Mouse (Mus musculus) bone marrow, adult 2 months (tissue): ENCODE data around the gene 1700008O03Rik. TPM values are rescaled to one million over a fixed set of nuclear protein-coding genes. Genes with fewer than 3 reads are reported as not detected.
A peak's percentile ranks its signal among the peaks of the same experiment; 100 is the strongest.

Experiments used
- H3K27ac ChIP-seq: fragments of 200-500 bp; 2 replicates; pipeline ENCODE4 v1.5.1; 2012; ENCODE audit warnings: low read depth, mild to moderate bottlenecking, control low read depth, inconsistent platforms, low read length; ENCODE audit not compliant: control insufficient read depth, poor library complexity, insufficient read depth
- H3K4me1 ChIP-seq: fragments of 200-500 bp; 2 replicates; pipeline ENCODE4 v1.6.1; 2011; ENCODE audit warnings: low read length; ENCODE audit not compliant: control insufficient read depth, insufficient read depth
- H3K4me3 ChIP-seq: fragments of 200-500 bp; replicated peaks from 2 replicates; pipeline ENCODE3; 2011; ENCODE audit warnings: mild to moderate bottlenecking, low read depth, low read length, control low read depth; ENCODE audit not compliant: control insufficient read depth
- CTCF ChIP-seq: fragments of 200-500 bp; IDR thresholded peaks from 2 replicates; pipeline ENCODE4 v1.5.1; 2011; ENCODE audit warnings: low read length, control low read depth; ENCODE audit not compliant: control insufficient read depth, insufficient read depth
- POLR2A ChIP-seq: fragments of 200-500 bp; IDR thresholded peaks from 2 replicates; pipeline ENCODE4 v1.6.1; 2011; ENCODE audit warnings: low read depth, mild to moderate bottlenecking, control low read depth, low read length, borderline replicate concordance; ENCODE audit not compliant: control insufficient read depth
- WGBS: fragments of 180-500 bp; shearing (Covaris S2); methylation state at CpG from one replicate; pipeline ENCODE4 v1.1.7; 2018; 5-methylcytosine and 5-hydroxymethylcytosine counted together
- polyA plus RNA-seq: library from polyadenylated mRNA; stranded (reverse); fragments of >200 nt; gene quantifications from 2 replicates; pipeline ENCODE4 v1.2.4, GENCODE M21; 2011; ENCODE audit warnings: low replicate concordance; ENCODE audit not compliant: missing spikeins, insufficient read depth, insufficient read length

Gene 1700008O03Rik
- polyA plus RNA-seq, 1 experiment = not detected

- 9% methylated on average over 24 of the region's 40 CpGs for WGBS
- Histone ChIP-seq H3K4me1 (no peaks in the 10 kb centered on the region), H3K4me3 (no peak overlapping the region), H3K27ac (no peak overlapping the region)
- TF ChIP-seq CTCF (no peak), POLR2A (no peak)
Measured at GRCm38 (mm10) chr7:44335031-44335878, 50.4 kb downstream of the 1700008O03Rik start.

- 62% methylated on average over 14 of the region's 14 CpGs for WGBS
- H3K27ac ChIP-seq = no peak overlapping the region
- H3K4me3 ChIP-seq = no peak overlapping the region
- TF ChIP-seq CTCF (no peak), POLR2A (no peak)
- H3K4me1 ChIP-seq = no peaks in the 10 kb centered on the region
Measured at GRCm38 (mm10) chr7:44334139-44334538, 51.5 kb downstream of the 1700008O03Rik start.

- no peak overlapping the region for H3K4me3 ChIP-seq
- H3K4me1 ChIP-seq = no peaks in the 10 kb centered on the region
- H3K27ac ChIP-seq = no peak overlapping the region
- TF ChIP-seq CTCF (no peak), POLR2A (no peak)
- WGBS = 31% methylated on average over 3 of the region's 3 CpGs
Measured at GRCm38 (mm10) chr7:44332336-44332735, 53.3 kb downstream of the 1700008O03Rik start.

GRCm38 (mm10) chr7:44326614-44327013 is 59.0 kb downstream of the 1700008O03Rik start:
- H3K4me1 ChIP-seq = no peaks in the 10 kb centered on the region
- no peak overlapping the region for H3K4me3 ChIP-seq
- TF ChIP-seq POLR2A = no peak
- 30% methylated on average over 6 of the region's 6 CpGs for WGBS
- no peak overlapping the region for H3K27ac ChIP-seq

- WGBS = 74% methylated on average over 1 of the region's 1 CpGs
- Histone ChIP-seq H3K4me1 (no peaks in the 10 kb centered on the region), H3K4me3 (no peak overlapping the region), H3K27ac (no peak overlapping the region)
- TF ChIP-seq POLR2A (no peak), CTCF (no peak)
Measured at GRCm38 (mm10) chr7:44322290-44322689, 63.3 kb downstream of the 1700008O03Rik start.

GRCm38 (mm10) chr7:44320886-44321285 is 64.7 kb downstream of the 1700008O03Rik start:
- no peak overlapping the region for H3K27ac ChIP-seq
- no peak overlapping the region for H3K4me3 ChIP-seq
- TF ChIP-seq POLR2A (no peak), CTCF (no peak)
- WGBS = 40% methylated on average over 8 of the region's 8 CpGs
- H3K4me1 ChIP-seq = no peaks in the 10 kb centered on the region

- Histone ChIP-seq H3K4me3 (no peak overlapping the region), H3K4me1 (no peaks in the 10 kb centered on the region), H3K27ac (no peak overlapping the region)
- peak; percentile 56 for TF ChIP-seq CTCF
- no peak for TF ChIP-seq POLR2A
- WGBS = 25% methylated on average over 4 of the region's 4 CpGs
Measured at GRCm38 (mm10) chr7:44317913-44318312, 67.7 kb downstream of the 1700008O03Rik start.

- 40% methylated on average over 16 of the region's 16 CpGs for WGBS
- no peak overlapping the region for H3K27ac ChIP-seq
- H3K4me3 ChIP-seq = no peak overlapping the region
- H3K4me1 ChIP-seq = no peaks in the 10 kb centered on the region; the same call in 1 of the 2 replicates
- TF ChIP-seq POLR2A (no peak), CTCF (no peak)
Measured at GRCm38 (mm10) chr7:44312484-44312883, 73.1 kb downstream of the 1700008O03Rik start.
